Mouse (Mus musculus) heart, embryonic 16.5 days (tissue): ENCODE data around the gene Fcrlb. TPM values are rescaled to one million over a fixed set of nuclear protein-coding genes. Genes with fewer than 3 reads are reported as not detected.

Experiments used
- ATAC-seq: fragments of 200-750 bp; cut with Nextera tagmentation; replicated peaks from 2 replicates; pipeline ENCODE4 v1.8.0; 2017; ENCODE audit warnings: moderate number of reproducible peaks; ENCODE audit not compliant: insufficient read depth, low FRiP score; ENCODE audit errors: extremely low read depth
- H3K27ac ChIP-seq: fragments of 300-500 bp; sonication (generic); 2 replicates; pipeline ENCODE4 v1.5.1; 2014; ENCODE audit warnings: mild to moderate bottlenecking, low read length, control low read depth, moderate library complexity
- H3K27me3 ChIP-seq: fragments of 300-500 bp; sonication (generic); 2 replicates; pipeline ENCODE4 v1.6.1; 2014; ENCODE audit warnings: low read length, mixed read lengths; ENCODE audit not compliant: control insufficient read depth, insufficient read depth
- H3K36me3 ChIP-seq: fragments of 300-500 bp; sonication (generic); 2 replicates; pipeline ENCODE4 v1.6.1; 2014; ENCODE audit not compliant: control insufficient read depth, insufficient read depth
- H3K4me1 ChIP-seq: fragments of 300-500 bp; sonication (generic); 2 replicates; pipeline ENCODE4 v1.6.1; 2014; ENCODE audit warnings: low read length, mixed read lengths; ENCODE audit not compliant: control insufficient read depth, insufficient read depth
- H3K4me2 ChIP-seq: fragments of 300-500 bp; sonication (generic); 2 replicates; pipeline ENCODE4 v1.6.1; 2014; ENCODE audit warnings: low read depth, mild to moderate bottlenecking, control low read depth, low read length
- H3K4me3 ChIP-seq: fragments of 300-500 bp; sonication (generic); 2 replicates; pipeline ENCODE4 v1.5.1; 2014; ENCODE audit warnings: mild to moderate bottlenecking, control low read depth, low read length
- H3K9ac ChIP-seq: fragments of 300-500 bp; sonication (generic); 2 replicates; pipeline ENCODE4 v1.6.1; 2014; ENCODE audit warnings: low read length, control low read depth
- H3K9me3 ChIP-seq: fragments of 300-500 bp; sonication (generic); replicated peaks from 2 replicates; pipeline ENCODE4 v1.6.1; 2016; ENCODE audit warnings: low read length; ENCODE audit not compliant: control insufficient read depth
- WGBS: fragments of 180-500 bp; shearing (Covaris S2); extraction: QIAGEN DNeasy Blood & Tissue Kit; methylation state at CpG from one replicate; pipeline ENCODE4 v1.1.7; 2014; 5-methylcytosine and 5-hydroxymethylcytosine counted together
- polyA plus RNA-seq: library from polyadenylated mRNA; unstranded; fragments of >200 nt; fragmentation: Nextera tagmentation; extraction: Ambion mirVana; gene quantifications from 2 replicates; pipeline ENCODE4 v1.2.1, GENCODE M21; 2015

The Fcrlb gene
- polyA plus RNA-seq, 1 experiment from 2014 or later = 0.11 TPM

DNA sequence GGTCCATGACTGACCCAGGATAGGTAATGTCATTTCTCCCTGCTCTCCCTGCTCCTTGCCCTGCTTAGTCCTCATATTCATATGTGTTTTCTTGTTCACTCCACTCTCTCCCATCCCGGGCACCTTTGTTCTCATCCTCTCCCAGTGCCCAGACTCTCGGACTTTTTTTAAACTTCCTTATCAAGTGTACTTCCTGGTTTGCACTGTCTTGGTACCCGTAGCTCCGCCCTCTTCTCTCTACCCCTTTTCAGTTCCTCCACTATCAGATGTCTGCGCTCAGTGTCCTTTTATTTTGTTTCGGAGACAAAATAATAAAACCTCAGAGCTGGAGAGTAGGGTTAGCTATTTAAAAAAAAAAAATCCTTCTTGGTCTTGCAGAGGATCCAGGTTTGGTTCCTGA, 11.7 kb upstream of the Fcrlb start:
- Histone ChIP-seq H3K4me1 (no peaks in the 10 kb centered on the region), H3K27me3 (no peaks in the 10 kb centered on the region), H3K27ac (no peak overlapping the region), H3K4me3 (no peak overlapping the region), H3K9me3 (no peaks in the 10 kb centered on the region), H3K9ac (no peak overlapping the region), H3K4me2 (peak overlapping the region; percentile 24), H3K36me3 (no peaks in the 10 kb centered on the region)
- WGBS = 49% methylated on average over 6 of the region's 6 CpGs
- no peak for ATAC-seq

DNA sequence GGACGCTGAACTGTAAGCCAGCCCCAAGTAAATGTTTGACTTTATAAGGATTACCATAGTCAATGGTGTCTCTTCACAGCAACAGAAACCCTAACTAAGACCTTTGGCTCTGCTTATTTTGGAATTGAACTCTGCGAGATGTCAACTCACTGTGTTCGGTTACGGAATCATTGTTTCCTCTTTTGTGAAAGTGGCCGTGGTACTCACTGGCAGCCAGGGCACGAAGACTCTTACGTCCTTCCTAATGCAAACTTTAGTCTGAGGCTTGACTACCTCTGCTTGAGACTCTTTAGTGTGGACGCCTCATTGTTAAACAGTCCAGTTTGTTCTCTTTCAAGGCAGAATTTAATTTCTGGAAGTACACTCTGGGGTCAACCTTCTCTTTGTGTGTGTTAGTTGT, 6.6 kb upstream of the Fcrlb start:
- H3K27me3 ChIP-seq = no peaks in the 10 kb centered on the region
- H3K9ac ChIP-seq = no peak overlapping the region
- no peak for ATAC-seq
- H3K4me3 ChIP-seq = no peak overlapping the region
- H3K4me2 ChIP-seq = no peak overlapping the region
- no peak overlapping the region for H3K27ac ChIP-seq
- H3K36me3 ChIP-seq = no peaks in the 10 kb centered on the region
- WGBS = 91% methylated on average over 8 of the region's 8 CpGs
- peaks cover 13% of the 10 kb centered on the region for H3K4me1 ChIP-seq
- H3K9me3 ChIP-seq = no peaks in the 10 kb centered on the region; the same call in 1 of the 2 replicates

DNA sequence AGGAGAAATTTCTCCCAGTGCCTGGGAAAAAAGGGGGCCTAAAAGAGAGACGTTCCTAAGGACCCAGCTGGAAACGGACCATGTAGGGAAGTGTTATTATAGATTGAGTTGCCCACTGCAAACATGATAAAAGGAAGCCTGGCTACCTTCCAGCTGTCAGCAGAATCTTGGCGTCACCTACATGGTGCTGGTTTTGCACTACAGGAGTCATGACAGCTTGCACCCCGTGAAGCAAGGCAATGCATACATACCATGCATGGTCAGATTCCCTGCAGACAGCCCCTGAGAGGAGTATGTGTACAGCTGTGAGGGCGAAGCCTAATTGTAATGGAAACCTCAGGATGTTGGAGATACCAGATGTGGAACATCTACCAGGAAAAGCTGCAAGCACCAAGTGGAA, 2.9 kb upstream of the Fcrlb start:
- H3K9ac ChIP-seq = no peak overlapping the region
- peaks cover 13% of the 10 kb centered on the region for H3K4me1 ChIP-seq
- H3K4me3 ChIP-seq = no peak overlapping the region
- peak; percentile 88 for ATAC-seq
- no peaks in the 10 kb centered on the region for H3K27me3 ChIP-seq
- whole genome bisulfite sequencing = 20% methylated on average over 5 of the region's 5 CpGs
- H3K27ac ChIP-seq = peak overlapping the region; percentile 70
- H3K4me2 ChIP-seq = no peak overlapping the region; the same call in 1 of the 2 replicates
- no peaks in the 10 kb centered on the region; the same call in 1 of the 2 replicates for H3K9me3 ChIP-seq
- no peaks in the 10 kb centered on the region for H3K36me3 ChIP-seq

DNA sequence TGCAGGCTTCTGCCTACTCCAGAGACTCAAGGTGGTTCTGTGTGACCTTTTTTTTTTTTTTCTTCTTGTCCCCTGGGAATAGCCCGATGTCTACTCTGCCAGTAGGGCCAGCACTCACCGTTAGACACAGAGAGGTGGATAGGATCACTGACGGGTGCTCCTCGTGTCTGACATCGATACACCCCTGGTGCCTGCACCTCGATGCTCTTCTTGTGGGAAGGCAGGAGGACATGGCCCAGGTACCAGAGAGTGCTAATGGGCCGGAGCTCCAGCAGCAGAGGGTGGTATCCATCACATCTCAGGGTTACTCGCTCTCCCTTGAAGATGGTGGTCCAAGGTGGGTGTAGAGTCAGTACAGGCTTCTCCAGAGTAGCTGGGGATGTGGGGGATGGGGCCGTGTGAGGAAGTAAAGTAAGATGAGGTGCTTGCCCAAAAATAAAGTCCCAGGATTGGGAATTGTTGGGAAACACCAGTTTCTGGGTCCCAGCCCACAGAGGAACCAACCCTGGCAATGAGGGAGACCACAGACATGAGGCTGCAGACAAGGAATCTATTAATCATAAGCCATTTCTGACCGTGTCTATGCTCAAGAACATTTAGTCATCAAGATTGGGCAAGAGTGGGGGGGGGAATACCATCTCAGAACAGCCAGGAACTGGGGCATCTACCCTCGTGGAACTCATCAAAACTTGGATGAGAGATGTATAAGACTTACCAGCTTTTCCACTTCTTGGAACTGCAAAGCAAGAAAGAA, 657 bp downstream of the Fcrlb start:
- peaks cover 22% of the 10 kb centered on the region for H3K4me1 ChIP-seq
- no peaks in the 10 kb centered on the region for H3K36me3 ChIP-seq
- 84% methylated on average over 11 of the region's 11 CpGs for whole genome bisulfite sequencing
- no peaks in the 10 kb centered on the region; the same call in 1 of the 2 replicates for H3K9me3 ChIP-seq
- no peak overlapping the region for H3K4me2 ChIP-seq
- no peak for ATAC-seq
- peaks cover 26% of the 10 kb centered on the region for H3K27me3 ChIP-seq
- no peak overlapping the region for H3K9ac ChIP-seq
- H3K27ac ChIP-seq = no peak overlapping the region
- no peak overlapping the region for H3K4me3 ChIP-seq

DNA sequence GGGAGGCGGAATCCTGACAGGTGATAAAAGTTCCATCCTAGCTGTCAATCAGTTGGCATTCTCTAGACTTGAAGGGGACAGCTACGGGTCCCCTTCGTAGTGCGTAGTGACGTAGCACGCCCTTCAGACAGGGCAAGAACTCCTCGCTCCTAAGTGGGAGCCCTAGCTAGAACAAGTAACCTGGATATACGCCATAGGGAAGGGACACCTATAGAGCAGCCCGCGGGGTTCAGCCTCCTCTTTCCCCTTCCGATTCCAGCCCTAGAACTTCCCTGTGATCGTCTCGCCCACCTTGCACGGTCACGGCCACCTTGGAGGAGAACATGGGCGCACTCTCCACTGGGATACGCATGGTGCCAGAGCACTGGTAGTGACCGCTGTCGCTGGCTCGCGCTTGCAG, 4.4 kb downstream of the Fcrlb start:
- H3K9ac ChIP-seq = peak overlapping the region; percentile 48

DNA sequence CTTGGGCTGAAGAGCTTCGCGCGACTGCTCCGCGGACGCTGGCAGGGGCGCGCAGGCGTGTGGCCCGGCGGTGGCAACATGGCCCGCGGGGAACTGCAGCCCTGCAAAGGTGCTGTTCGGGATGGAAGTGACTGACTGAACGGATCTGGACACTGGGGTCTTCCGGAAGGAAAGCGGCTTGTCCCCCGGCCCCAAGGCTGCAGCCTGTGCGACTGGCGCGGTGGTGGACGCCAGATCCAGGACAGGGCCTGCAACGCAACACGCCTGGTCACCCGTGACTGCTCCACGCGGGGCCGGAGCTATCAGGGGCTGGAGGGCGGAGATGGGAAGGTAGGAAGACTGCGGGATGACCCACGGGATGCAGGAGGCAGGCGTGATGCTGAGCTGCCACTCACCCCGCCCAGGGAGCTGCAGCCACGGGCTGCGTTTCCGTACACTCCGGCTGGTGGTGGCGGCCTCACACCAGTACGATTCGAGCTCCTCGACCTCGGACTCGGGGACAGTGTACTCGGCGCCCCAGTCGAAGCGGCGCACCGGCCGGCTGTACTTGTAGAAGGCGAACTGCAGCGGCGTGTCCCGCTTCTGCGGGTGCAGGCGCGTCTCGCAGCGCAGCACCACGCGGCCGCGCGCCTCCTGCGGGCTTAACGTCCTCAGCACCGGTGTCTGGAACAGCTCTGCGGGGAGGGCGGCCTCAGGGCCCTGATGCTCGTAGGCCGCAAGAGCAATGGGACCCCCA, 5.1 kb downstream of the Fcrlb start:
- Histone ChIP-seq H3K4me2 (peak overlapping the region; percentile 91), H3K36me3 (no peaks in the 10 kb centered on the region), H3K27ac (no peak overlapping the region), H3K9me3 (no peaks in the 10 kb centered on the region), H3K27me3 (peaks cover 42% of the 10 kb centered on the region), H3K4me3 (peak overlapping the region; percentile 51), H3K4me1 (peaks cover 9% of the 10 kb centered on the region), H3K9ac (peak overlapping the region; percentile 48)
- ATAC-seq = peak; percentile 54
- under 1% methylated on average over 71 of the region's 71 CpGs for WGBS

More for the DNA sequence above, 4.4 kb downstream of the Fcrlb start:
- peak overlapping the region; percentile 51 for H3K4me3 ChIP-seq
- peaks cover 42% of the 10 kb centered on the region for H3K27me3 ChIP-seq
- peaks cover 9% of the 10 kb centered on the region for H3K4me1 ChIP-seq
- no peak overlapping the region for H3K27ac ChIP-seq
- H3K9me3 ChIP-seq = no peaks in the 10 kb centered on the region
- H3K36me3 ChIP-seq = no peaks in the 10 kb centered on the region
- ATAC-seq = 0 out of 2 replicates have a peak, but pooled peaks have one; percentile 29
- H3K4me2 ChIP-seq = peak overlapping the region; percentile 91
- WGBS = 6% methylated on average over 21 of the region's 21 CpGs

DNA sequence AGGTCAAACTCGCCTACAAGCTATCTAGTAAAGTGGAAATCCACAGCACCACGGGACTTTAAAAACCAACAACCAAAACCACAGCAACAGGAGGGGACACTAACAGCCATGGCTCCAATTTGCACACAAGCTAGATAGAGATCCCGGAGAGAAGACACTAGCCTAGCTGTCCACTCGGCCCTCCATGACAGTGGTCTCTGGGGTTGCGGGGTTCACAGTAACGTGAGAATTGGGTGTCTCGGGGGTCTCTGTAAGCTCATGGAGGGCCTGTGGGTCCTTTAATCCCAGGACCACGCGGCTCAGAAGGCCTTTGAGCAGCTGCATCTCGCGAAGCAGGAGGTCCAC, 5.7 kb downstream of the Fcrlb start:
- no peaks in the 10 kb centered on the region for H3K36me3 ChIP-seq
- H3K4me1 ChIP-seq = peaks cover 9% of the 10 kb centered on the region
- H3K27ac ChIP-seq = no peak overlapping the region
- ATAC-seq = no peak
- H3K27me3 ChIP-seq = peaks cover 42% of the 10 kb centered on the region
- H3K9ac ChIP-seq = no peak overlapping the region
- H3K9me3 ChIP-seq = no peaks in the 10 kb centered on the region
- H3K4me3 ChIP-seq = peak overlapping the region; percentile 51
- WGBS = 27% methylated on average over 11 of the region's 11 CpGs
- H3K4me2 ChIP-seq = peak overlapping the region; percentile 91

DNA sequence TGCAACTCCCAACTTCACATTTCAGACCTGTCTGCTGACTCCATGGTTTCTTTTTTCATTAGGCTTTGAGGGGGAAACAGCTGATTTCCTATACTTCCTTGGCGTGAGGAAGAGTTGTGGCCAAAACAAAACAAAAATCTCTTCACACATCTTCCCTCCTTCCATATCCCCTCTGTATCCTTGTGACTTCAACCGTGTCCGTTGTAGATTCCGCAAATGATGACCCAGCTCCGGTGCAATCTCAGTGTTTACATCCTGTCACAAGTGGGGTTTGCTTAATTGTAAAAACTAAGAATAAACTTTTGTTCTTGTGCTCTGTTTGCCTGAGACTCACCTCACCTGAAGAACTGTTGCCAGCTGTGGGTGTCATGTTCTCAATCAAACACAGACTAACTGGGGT, 9.3 kb downstream of the Fcrlb start:
- Histone ChIP-seq H3K4me1 (peaks cover 9% of the 10 kb centered on the region), H3K9me3 (no peaks in the 10 kb centered on the region), H3K27me3 (peaks cover 32% of the 10 kb centered on the region), H3K9ac (no peak overlapping the region), H3K27ac (no peak overlapping the region), H3K4me3 (no peak overlapping the region), H3K36me3 (no peaks in the 10 kb centered on the region), H3K4me2 (no peak overlapping the region)
- no peak for ATAC-seq
- 50% methylated on average over 5 of the region's 5 CpGs for WGBS
